Mouse (Mus musculus) spleen, adult 10 weeks (tissue): ENCODE data around the gene Pip. TPM values are rescaled to one million over a fixed set of nuclear protein-coding genes. Genes with fewer than 3 reads are reported as not detected.

Source experiments
- polyA plus RNA-seq: library from polyadenylated mRNA; stranded (reverse); fragments of 350-450 nt; fragmentation: Illumina TruSeq; extraction: RNeasy Lipid Tissue Mini Kit (QIAGEN cat#74804); gene quantifications from one replicate; pipeline ENCODE4 v1.2.3, GENCODE M21; 2015; ENCODE audit warnings: low replicate concordance; ENCODE audit not compliant: insufficient read depth

The Pip gene
- polyA plus RNA-seq: not detected

DNA sequence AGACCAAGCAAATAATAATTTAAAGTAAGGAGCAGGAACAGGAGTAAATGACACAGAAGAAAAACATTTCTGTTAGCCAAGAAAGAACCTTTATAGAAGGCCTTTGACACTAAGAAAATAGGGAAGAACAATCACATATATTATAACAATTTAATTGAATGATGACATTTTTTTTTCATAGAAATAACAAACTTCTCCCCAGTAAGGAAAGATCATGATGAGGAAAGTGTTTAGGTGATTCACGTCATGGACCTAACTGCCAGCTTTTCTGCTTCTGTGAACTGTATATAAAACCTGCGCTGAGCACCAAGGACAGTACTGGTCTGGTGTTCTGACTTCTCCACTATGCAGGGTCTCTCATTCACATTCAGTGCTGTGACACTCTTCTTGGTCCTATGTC, at the start of gene Pip:
Gene Pip, plus strand, starts transcription at position 301 of the 400 bp plus-strand sequence.

DNA sequence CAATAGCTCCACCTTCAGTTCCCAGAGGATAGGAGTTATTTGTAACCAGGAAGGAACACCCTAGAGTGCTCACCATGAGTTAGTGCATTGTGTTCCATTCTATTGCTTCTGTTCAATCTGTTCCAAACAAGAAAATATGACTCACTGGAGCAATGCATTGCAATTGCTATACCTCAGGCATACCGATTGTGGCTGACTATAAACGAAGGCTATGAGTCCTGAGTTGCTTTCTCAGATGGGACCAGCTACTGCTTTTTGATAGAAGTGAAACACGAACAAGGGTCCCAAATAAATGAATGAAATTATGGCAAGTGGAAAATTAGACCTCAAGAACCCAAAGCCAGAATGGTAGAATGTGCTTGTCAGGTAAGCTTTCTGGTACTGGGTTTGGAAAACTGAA, 5.4 kb downstream of the Pip start, which contains the start of gene Sval2:
Gene Sval2, plus strand, starts transcription at position 301 of the 400 bp plus-strand sequence.

Other genes with a start within 250 kb of the Pip start
- gene Ephb6, start 242.1 kb upstream of the Pip start, polyA plus RNA-seq: 2.0 TPM
- not detected for gene Trpv6, start 211.1 kb upstream of the Pip start, polyA plus RNA-seq
- gene Trpv5, start 166.8 kb upstream of the Pip start, polyA plus RNA-seq: not detected
- gene Llcfc1, start 163.1 kb upstream of the Pip start, polyA plus RNA-seq: not detected
- gene Kel, start 143.2 kb upstream of the Pip start, polyA plus RNA-seq: 35.3 TPM
- not detected for gene Olfr459, start 72.4 kb upstream of the Pip start, polyA plus RNA-seq
- not detected for gene Sval2, start 5.5 kb downstream of the Pip start, polyA plus RNA-seq
- not detected for gene Sval1, start 104.1 kb downstream of the Pip start, polyA plus RNA-seq
- gene Sval3, start 120.6 kb downstream of the Pip start, polyA plus RNA-seq: not detected
- not detected for gene Sva, start 190.9 kb downstream of the Pip start, polyA plus RNA-seq